Mouse (Mus musculus) limb, embryonic 12.5 days (tissue): ENCODE data around the gene Mmel1. TPM values are rescaled to one million over a fixed set of nuclear protein-coding genes. Genes with fewer than 3 reads are reported as not detected.

Experiments
- ATAC-seq: fragments of 200-750 bp; cut with Nextera tagmentation; 2 replicates; pipeline ENCODE4 v1.8.0; 2017; ENCODE audit warnings: low read depth, moderate TSS enrichment; ENCODE audit not compliant: insufficient number of reproducible peaks, insufficient read depth, low FRiP score, low TSS enrichment
- H3K27ac ChIP-seq: fragments of 300-500 bp; sonication (generic); 2 replicates; pipeline ENCODE4 v1.5.1; 2016; ENCODE audit warnings: mild to moderate bottlenecking, moderate library complexity
- H3K27me3 ChIP-seq: fragments of 300-500 bp; sonication (generic); 2 replicates; pipeline ENCODE4 v1.6.1; 2016; ENCODE audit warnings: mild to moderate bottlenecking, moderate library complexity
- H3K36me3 ChIP-seq: fragments of 300-500 bp; sonication (generic); 2 replicates; pipeline ENCODE4 v1.6.1; 2016; ENCODE audit warnings: mild to moderate bottlenecking, moderate library complexity
- H3K4me1 ChIP-seq: fragments of 300-500 bp; sonication (generic); replicated peaks from 2 replicates; pipeline ENCODE4 v1.6.1; 2016
- H3K4me2 ChIP-seq: fragments of 300-500 bp; sonication (generic); 2 replicates; pipeline ENCODE4 v1.6.1; 2016; ENCODE audit warnings: mild to moderate bottlenecking, moderate library complexity
- H3K4me3 ChIP-seq: fragments of 300-500 bp; sonication (generic); replicated peaks from 2 replicates; pipeline ENCODE4 v1.5.1; 2016; ENCODE audit warnings: mild to moderate bottlenecking
- H3K9ac ChIP-seq: fragments of 300-500 bp; sonication (generic); replicated peaks from 2 replicates; pipeline ENCODE4 v1.6.1; 2016; ENCODE audit warnings: mild to moderate bottlenecking, moderate library complexity
- H3K9me3 ChIP-seq: fragments of 300-500 bp; sonication (generic); 2 replicates; pipeline ENCODE4 v1.6.1; 2016; ENCODE audit warnings: mild to moderate bottlenecking, moderate library complexity
- WGBS: fragments of 180-500 bp; shearing (Covaris S2); methylation state at CpG from one replicate; pipeline ENCODE4 v1.1.7; 2016; 5-methylcytosine and 5-hydroxymethylcytosine counted together
- polyA plus RNA-seq: library from polyadenylated mRNA; unstranded; fragments of >200 nt; fragmentation: Nextera tagmentation; extraction: Ambion mirVana; gene quantifications from 2 replicates; pipeline ENCODE4 v1.2.1, GENCODE M21; 2016

The Mmel1 gene
- polyA plus RNA-seq, 1 experiment from 2014 or later: 0.11 TPM

DNA sequence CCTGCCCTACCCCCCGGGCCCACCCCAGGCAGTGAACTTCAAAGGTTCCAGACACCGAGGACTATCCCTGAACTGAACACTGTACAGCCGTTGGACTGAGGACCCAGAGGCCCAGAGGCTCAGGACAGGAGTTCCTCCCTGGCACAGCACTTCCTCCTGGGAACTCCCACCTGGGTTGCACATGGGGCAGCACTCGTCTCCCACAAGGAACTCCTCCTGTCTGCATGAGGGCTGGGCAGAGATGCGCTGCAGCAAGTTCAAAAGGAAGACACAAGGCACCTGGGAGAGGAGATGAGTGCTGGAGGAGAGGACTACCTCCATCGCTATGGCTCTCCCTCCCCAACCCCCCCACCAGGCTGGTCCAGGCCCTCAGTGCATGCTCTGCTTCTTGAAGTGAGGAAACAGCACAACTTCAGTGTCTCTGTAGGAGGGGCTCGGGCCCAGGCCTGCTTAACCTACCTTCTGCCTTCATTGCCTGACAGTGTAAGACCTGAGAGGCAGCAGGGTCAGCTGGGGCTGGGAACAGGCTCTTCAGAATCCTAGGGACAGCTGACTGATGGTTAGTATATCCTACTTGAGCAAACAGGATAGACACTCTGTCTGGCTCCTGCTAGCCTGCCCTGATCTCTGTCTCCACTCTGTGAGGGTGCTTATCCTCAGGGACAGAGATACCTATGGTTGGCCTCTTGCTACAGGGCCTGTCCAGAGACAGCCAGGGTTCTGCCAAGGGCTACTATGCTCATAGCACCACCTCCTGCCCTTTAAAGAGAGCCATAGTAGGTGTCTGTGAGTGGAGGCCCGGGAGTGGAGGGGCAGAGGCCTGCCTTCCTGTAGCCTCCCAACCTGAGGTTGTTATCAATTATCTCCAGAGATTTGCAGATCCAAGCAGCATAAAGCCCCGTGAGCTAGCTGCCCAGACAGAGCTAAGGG is 57.8 kb downstream of the Mmel1 start:
- WGBS: 42% methylated on average over 9 of the region's 9 CpGs
- Histone ChIP-seq H3K36me3 (no peaks in the 10 kb centered on the region), H3K4me3 (0 out of 2 replicates have a peak overlapping the region, but pooled peaks have one; percentile 9), H3K9me3 (no peaks in the 10 kb centered on the region), H3K4me1 (peaks cover 27% of the 10 kb centered on the region), H3K9ac (no peak overlapping the region), H3K27me3 (no peaks in the 10 kb centered on the region), H3K27ac (peak overlapping the region; percentile 77), H3K4me2 (peak overlapping the region; percentile 34)
- no peak for ATAC-seq

DNA sequence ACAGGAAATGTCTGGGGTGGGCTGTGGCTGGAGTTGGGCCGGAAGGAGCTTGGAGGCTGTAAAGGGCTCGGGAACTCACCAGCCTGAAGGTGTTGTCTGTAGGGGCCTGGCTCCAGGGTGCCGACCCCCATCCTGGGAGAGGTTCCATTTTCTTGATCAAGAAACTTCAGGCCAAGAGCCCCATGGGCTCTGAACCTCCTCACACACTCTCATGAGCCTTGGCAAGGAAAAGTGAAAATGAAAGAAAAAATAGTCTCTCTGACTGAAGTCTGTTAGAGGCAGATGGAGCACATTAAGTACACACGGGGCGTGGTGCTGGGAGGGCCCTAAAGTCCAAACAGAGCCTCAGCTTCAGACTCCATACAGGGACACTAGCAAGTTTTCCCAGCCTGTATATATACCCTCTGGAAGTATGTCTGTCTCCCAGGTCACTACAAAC is 58.5 kb downstream of the Mmel1 start:
- Histone ChIP-seq H3K27ac (peak overlapping the region; percentile 77), H3K4me1 (peaks cover 27% of the 10 kb centered on the region), H3K27me3 (no peaks in the 10 kb centered on the region), H3K4me2 (peak overlapping the region; percentile 34), H3K36me3 (no peaks in the 10 kb centered on the region), H3K9me3 (no peaks in the 10 kb centered on the region), H3K4me3 (no peak overlapping the region), H3K9ac (0 out of 2 replicates have a peak overlapping the region, but pooled peaks have one; percentile 8)
- ATAC-seq: 0 out of 2 replicates have a peak, but pooled peaks have one; percentile 69
- WGBS: 20% methylated on average over 5 of the region's 5 CpGs

DNA sequence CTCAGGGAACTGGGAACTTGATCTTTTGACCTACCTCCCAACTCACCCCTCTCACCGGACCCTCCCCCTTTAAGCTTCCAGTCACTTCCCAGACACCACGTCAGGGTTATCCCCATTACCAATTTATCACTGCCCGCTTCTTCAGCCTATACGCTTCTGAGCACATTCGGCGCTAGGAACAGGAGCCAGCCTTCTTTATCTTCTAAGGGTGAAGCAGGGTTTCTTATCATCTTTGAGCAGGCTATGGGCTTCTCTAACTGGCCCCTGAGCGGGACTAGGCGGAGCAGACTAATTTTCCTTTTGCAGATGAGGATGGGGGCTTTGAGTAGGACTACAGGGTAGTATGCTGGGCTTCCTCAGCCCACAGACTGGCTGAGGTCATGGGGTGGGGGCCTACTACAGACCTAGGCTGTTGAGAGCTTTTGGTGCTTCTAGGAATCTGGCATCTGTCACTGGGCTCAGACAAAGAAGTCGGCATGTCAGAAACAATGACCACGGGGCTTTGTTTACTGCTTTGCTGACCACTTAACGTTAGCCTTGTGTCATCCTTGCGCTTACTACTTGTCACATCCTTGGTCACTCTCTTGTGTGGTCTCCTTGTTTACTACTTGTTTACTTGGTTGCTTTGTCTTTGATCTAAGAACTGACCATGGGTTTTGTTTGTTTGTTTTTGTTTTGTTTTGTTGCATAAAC is 59.2 kb downstream of the Mmel1 start, which contains the start of gene Tnfrsf14:
Tnfrsf14 (minus strand) TSS at position 169 of the 693 bp plus-strand sequence.
- H3K4me2 ChIP-seq: peak within 1 kb of the TSS; percentile 34
- 41% methylated on average over 12 of the region's 12 CpGs for WGBS
- no peaks in the 10 kb centered on the region for H3K36me3 ChIP-seq
- no peak for ATAC-seq
- no peaks in the 10 kb centered on the region for H3K9me3 ChIP-seq
- no peaks in the 10 kb centered on the region for H3K27me3 ChIP-seq
- 0 out of 2 replicates have a peak within 1 kb of the TSS, but pooled peaks have one; percentile 8 for H3K9ac ChIP-seq
- peak within 1 kb of the TSS; percentile 77 for H3K27ac ChIP-seq
- no peak within 1 kb of the TSS for H3K4me3 ChIP-seq
- peaks cover 27% of the 10 kb centered on the region for H3K4me1 ChIP-seq

DNA sequence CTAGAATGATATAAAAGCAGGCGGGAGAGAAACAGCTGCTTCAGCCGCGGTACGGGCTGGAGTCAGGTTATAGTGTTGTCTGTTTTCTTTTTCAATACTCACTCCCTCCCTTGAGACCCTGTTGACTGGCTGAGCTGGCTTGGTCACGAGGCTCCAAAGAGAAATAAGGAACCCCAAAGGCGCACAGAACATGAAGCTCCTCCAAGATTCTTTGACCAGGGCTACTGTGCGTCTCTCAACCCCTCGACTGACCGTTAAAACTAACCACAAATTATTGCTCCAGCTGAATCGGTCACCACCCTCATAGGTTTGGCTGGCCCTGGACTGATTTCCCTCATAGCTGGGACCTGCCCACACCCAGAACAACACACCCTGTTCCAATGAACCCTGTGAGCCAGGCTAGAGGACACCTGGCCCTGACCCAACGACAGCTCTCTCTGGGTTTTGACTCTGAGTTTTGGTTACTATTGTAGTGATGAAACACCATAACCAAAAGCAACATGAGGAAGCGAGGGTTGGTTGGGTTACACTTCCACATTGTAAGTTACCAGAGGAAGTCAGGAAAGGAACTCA is 59.8 kb downstream of the Mmel1 start:
- ATAC-seq: no peak
- Histone ChIP-seq H3K27me3 (no peaks in the 10 kb centered on the region), H3K27ac (no peak overlapping the region), H3K4me2 (no peak overlapping the region), H3K36me3 (no peaks in the 10 kb centered on the region), H3K4me1 (peaks cover 27% of the 10 kb centered on the region), H3K9me3 (no peaks in the 10 kb centered on the region), H3K9ac (no peak overlapping the region), H3K4me3 (no peak overlapping the region)
- WGBS: 73% methylated on average over 12 of the region's 12 CpGs

DNA sequence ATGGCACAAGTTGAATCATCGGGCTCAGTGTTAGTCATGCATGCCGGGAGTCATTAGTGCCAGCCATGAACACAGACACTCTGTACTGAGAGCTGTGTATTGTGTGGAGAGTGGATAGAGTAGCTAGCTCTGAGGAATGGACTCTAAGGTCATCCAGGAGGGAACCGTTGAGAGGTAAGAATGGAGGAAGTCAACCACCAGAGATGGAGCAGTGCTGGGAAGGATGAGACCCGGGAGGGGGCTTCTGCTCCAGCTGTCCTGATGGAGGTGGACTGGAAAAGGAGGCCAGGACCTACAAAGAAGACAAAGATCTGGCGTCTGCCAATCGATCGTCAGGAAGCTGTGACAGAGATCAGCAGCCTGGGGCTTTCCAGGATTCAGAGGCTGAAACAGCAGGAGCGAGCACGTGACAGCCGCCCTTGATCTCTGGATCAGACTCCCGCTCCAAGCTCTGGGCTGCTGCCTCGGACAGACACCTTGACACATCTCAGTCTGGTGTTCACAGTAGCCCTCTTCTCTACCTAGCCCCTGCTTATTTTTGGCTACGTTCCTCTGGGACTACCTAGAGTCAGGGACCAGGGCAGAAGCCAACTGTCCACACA is 64.0 kb downstream of the Mmel1 start:
- no peak overlapping the region for H3K4me3 ChIP-seq
- no peak for ATAC-seq
- H3K27ac ChIP-seq: no peak overlapping the region
- peaks cover 5% of the 10 kb centered on the region for H3K4me1 ChIP-seq
- H3K36me3 ChIP-seq: no peaks in the 10 kb centered on the region
- no peak overlapping the region for H3K4me2 ChIP-seq
- WGBS: 58% methylated on average over 13 of the region's 13 CpGs
- H3K9me3 ChIP-seq: no peaks in the 10 kb centered on the region
- H3K9ac ChIP-seq: no peak overlapping the region
- H3K27me3 ChIP-seq: no peaks in the 10 kb centered on the region

DNA sequence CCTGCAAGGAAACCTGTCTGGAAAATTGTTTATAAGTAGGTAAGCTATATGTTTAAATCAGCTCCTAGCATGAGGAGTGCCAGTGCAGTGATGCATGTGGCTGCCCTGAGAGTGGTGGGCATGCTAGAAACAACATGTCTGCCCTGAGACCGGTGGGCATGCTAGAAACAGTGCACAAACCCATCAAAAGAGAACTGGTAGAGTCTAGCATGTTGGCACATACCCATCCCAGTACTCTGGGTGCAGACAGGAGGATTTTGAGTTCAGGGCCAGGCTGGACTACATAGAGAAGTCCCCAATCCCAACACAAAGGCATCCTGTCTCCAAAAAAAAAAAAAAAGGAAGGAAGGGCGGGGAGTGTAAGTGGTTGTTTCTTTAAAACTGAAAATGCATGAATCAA is 65.4 kb downstream of the Mmel1 start:
- WGBS: 95% methylated on average over 2 of the region's 2 CpGs
- no peaks in the 10 kb centered on the region for H3K9me3 ChIP-seq
- no peak overlapping the region for H3K4me3 ChIP-seq
- no peak overlapping the region for H3K9ac ChIP-seq
- no peaks in the 10 kb centered on the region for H3K27me3 ChIP-seq
- H3K4me1 ChIP-seq: no peaks in the 10 kb centered on the region
- no peak for ATAC-seq
- no peak overlapping the region for H3K4me2 ChIP-seq
- H3K36me3 ChIP-seq: no peaks in the 10 kb centered on the region
- no peak overlapping the region for H3K27ac ChIP-seq

DNA sequence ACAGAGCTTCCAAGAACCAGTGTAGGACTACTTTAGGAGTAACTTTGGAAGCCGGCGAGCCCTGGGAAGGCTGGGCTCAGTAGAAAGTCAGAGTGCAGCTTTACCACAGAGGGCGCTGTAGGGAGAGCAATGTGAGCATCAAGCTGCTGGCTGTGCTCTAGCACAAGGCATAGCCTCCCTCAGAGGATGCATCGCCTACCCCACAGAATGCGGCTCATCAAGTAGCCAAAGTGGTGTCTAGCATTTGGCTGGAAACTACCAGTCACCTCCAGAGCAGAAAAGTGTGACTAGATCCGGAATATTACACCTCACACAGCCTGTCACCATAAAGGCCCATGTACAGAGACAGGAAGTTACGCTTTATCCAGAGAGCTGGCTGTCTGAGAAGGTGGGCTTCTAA is 66.4 kb downstream of the Mmel1 start:
- Histone ChIP-seq H3K27me3 (no peaks in the 10 kb centered on the region), H3K4me1 (no peaks in the 10 kb centered on the region), H3K4me2 (no peak overlapping the region), H3K27ac (no peak overlapping the region), H3K36me3 (no peaks in the 10 kb centered on the region), H3K9me3 (no peaks in the 10 kb centered on the region), H3K9ac (no peak overlapping the region), H3K4me3 (no peak overlapping the region)
- WGBS: 74% methylated on average over 7 of the region's 7 CpGs
- no peak for ATAC-seq

DNA sequence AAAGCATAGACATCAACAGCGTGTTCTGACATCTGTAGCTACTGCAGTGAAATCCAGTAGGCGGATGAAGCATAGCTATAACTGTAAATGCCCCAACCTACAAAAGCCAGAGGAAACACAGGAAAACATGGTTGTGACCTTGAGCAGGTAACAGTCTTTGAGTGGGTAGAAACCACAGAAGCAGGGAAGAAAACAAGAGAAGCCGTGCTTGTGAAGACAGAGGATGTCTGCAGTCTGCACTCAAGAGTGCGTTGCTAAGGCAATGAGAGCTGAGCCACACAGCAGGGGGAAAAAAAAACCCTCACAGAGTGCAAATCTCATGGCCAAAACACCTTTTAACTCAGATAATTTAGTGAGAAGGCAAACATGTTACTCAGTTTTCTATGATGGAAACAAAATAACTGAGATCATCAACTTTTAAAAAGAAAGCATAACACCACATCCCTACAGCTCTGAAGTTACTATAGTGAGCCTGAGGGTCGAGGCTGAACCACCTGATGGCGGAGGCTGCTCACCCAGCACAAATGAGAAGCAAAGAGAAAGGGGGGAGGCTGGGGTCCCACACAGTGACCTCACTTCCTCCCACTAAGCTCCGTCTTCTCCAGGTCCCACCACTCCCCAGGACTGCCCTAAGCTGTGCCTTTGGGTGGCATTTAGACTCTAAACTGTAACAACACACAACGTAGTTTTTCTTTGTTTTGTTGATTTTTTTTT is 67.3 kb downstream of the Mmel1 start:
- no peaks in the 10 kb centered on the region for H3K9me3 ChIP-seq
- WGBS: 69% methylated on average over 8 of the region's 8 CpGs
- H3K4me3 ChIP-seq: no peak overlapping the region
- no peaks in the 10 kb centered on the region for H3K27me3 ChIP-seq
- H3K36me3 ChIP-seq: no peaks in the 10 kb centered on the region
- no peak overlapping the region for H3K27ac ChIP-seq
- ATAC-seq: no peak
- no peak overlapping the region for H3K9ac ChIP-seq
- H3K4me2 ChIP-seq: no peak overlapping the region
- no peaks in the 10 kb centered on the region for H3K4me1 ChIP-seq

DNA sequence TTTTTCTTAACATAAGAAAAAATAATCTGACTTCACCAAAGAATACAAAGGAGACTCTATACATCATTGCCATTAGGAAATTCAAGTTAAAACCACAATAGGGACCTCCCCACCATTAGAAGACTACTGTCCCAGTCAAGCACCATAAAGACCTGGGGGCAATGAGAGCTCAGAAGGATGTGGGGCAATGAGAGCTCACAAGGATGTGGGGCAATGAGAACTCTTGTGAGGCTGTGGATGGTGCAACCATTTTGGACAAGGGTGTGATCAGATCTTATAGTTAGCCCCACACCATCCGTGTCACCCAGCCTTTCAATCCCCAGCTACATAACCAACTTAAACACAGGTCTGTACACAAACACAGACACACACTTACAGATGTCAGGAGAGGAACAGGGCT is 68.4 kb downstream of the Mmel1 start:
- H3K27me3 ChIP-seq: no peaks in the 10 kb centered on the region
- 77% methylated on average over 1 of the region's 1 CpGs for WGBS
- no peak overlapping the region for H3K9ac ChIP-seq
- H3K36me3 ChIP-seq: no peaks in the 10 kb centered on the region
- no peak overlapping the region for H3K4me3 ChIP-seq
- H3K4me1 ChIP-seq: no peaks in the 10 kb centered on the region
- no peak overlapping the region for H3K27ac ChIP-seq
- ATAC-seq: no peak
- no peak overlapping the region for H3K4me2 ChIP-seq
- H3K9me3 ChIP-seq: no peaks in the 10 kb centered on the region

DNA sequence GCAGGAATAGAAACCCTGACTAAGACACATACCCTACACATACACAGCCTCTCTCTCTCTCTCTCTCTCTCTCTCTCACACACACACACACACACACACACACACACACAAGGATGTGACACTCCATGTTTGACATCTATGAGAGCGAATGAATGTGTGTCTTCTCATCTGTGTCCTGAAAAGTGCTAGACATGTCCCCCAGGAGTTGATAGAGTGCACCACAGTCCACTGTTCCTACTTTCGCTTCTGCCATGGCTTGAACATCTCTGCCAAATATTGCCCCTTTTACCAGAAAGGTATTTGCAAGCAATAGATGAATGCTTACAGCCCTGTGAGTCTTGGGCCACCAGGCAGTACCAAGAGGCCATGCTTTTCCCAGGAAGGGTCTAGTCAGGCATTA is 70.8 kb downstream of the Mmel1 start:
- Histone ChIP-seq H3K27ac (no peak overlapping the region), H3K9me3 (no peaks in the 10 kb centered on the region), H3K4me3 (no peak overlapping the region), H3K4me1 (no peaks in the 10 kb centered on the region), H3K36me3 (no peaks in the 10 kb centered on the region), H3K9ac (no peak overlapping the region), H3K4me2 (no peak overlapping the region), H3K27me3 (no peaks in the 10 kb centered on the region)
- no peak for ATAC-seq
- WGBS: 93% methylated on average over 2 of the region's 2 CpGs
